In the genomic region with DNA sequence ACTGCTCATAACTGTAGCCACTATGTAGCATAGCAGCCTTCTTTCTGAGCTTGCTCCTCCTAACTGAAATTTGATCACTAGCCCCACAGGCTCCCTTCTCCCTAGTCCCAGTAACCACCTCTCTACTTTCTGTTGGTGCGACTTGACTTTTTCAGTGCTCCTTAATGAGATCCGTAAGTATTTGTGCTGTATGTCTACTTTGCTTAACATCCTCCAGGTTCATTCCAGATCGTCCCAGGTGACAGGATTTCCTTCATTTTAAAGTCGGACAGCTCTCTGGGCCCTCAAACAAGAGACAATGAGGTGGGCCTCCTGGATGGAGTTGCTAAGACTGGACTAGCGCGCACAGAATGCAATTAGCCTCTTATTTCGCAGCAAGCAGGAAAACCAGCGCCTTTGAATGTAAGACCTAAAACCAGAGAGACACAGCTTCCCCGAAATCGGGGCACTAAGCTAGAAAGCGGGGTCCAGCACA, we compare ENCODE assay signal across 8 mouse cellular contexts. TPM values are rescaled to one million over a fixed set of nuclear protein-coding genes. Genes with fewer than 3 reads are reported as not detected.
DNase-seq lines count a peak whose midpoint lies in the region; ATAC-seq lines count a peak whose summit lies in the region.

No protein-coding gene starts in this region.

- under 1% methylated on average over 11 of the region's 11 CpGs for WGBS in hindbrain, embryonic 12.5 days

- H3K36me3 ChIP-seq in hindbrain, embryonic 12.5 days, result peaks cover 4% of the 10 kb centered on the region; the same call in 1 of the 2 replicates

- H3K4me1 ChIP-seq in hindbrain, embryonic 12.5 days, result peaks cover 21% of the 10 kb centered on the region

- H3K27me3 ChIP-seq in hindbrain, embryonic 12.5 days, result no peaks in the 10 kb centered on the region

- DNase-seq in layer of hippocampus, adult 18-20 months (ENCODE audit: low spot score in 2 of 2), result peak; percentile 5 to 31
- DNase-seq in layer of hippocampus, adult 9-11 months, result no peak
- peak; percentile 19 for DNase-seq in ES-CJ7 (ENCODE audit: low read depth, low spot score)
- DNase-seq in brain, embryonic 18.5 days (ENCODE audit: low read depth, low spot score), result peak; percentile 24
- peak; percentile 37 for DNase-seq in lung, postnatal 36 days
- no peak for DNase-seq in frontal cortex, postnatal 10 days (ENCODE audit: low spot score in 2 of 2)

- H3K4me2 ChIP-seq in hindbrain, embryonic 12.5 days (replicated peaks), result peak overlapping the region; percentile 79

- H3K27ac ChIP-seq in hindbrain, embryonic 12.5 days, result peak overlapping the region; percentile 99

- H3K9me3 ChIP-seq in hindbrain, embryonic 12.5 days (replicated peaks), result no peaks in the 10 kb centered on the region; the same call in 1 of the 2 replicates

- no peak; the same call in none of the 2 replicates for ATAC-seq in hindbrain, embryonic 12.5 days (ENCODE audit: low FRiP score)
- no peak for ATAC-seq in erythroid progenitor cell, adult 5-6 weeks (replicated peaks; ENCODE audit: low FRiP score, poor library complexity, severe bottlenecking)

- H3K4me3 ChIP-seq in hindbrain, embryonic 12.5 days, result peak overlapping the region; percentile 82

- H3K9ac ChIP-seq in hindbrain, embryonic 12.5 days, result peak overlapping the region; percentile 96

RNA-seq across cellular contexts. Expression of a gene that starts 19.6 kb away (rescaled TPM):
- total RNA-seq in layer of hippocampus, adult 18-20 months (2021), result 10 to 100 TPM; 24.5 to 31.7 TPM
- 124 and 127 TPM in 2 replicates for polyA plus RNA-seq in hindbrain, embryonic 12.5 days (2016; fragmentation: Nextera tagmentation; extraction: Ambion mirVana)
- 4.2 and 11.5 TPM in 2 replicates for total RNA-seq in erythroid progenitor cell, adult 5-6 weeks (2015; ENCODE audit: low replicate concordance)
- total RNA-seq in erythroid progenitor cell, adult 5-6 weeks (2017; ENCODE audit: low replicate concordance), result 4.5 and 10.4 TPM in 2 replicates

Comparison
In these comparisons a context has a peak if more than half of its experiments do, and no peak if none do; other contexts are left out.
1. DNase-seq: peak in layer of hippocampus, adult 18-20 months (2 of 2), ES-CJ7 (single experiment), brain, embryonic 18.5 days (single experiment) and lung, postnatal 36 days (single experiment); none in layer of hippocampus, adult 9-11 months (single experiment) and frontal cortex, postnatal 10 days (0 of 2).